Mouse (Mus musculus) gastrocnemius, postnatal 10 days (tissue): Measurements from ENCODE around the gene Agpat4. TPM values are rescaled to one million over a fixed set of nuclear protein-coding genes. Genes with fewer than 3 reads are reported as not detected.
"Not testable (repeated sequence)": the region's sequence is repeated elsewhere in the genome, so short reads cannot be mapped to it uniquely, and the experiment has no call there.

Source experiments
- DNase-seq: peaks from one replicate; pipeline ENCODE4 v3.0.0; 2021; ENCODE audit warnings: mixed read lengths
- total RNA-seq, 2 experiments: library from RNA; stranded (reverse); gene quantifications; 2 replicates each; pipeline ENCODE4 v1.2.3; 2021

Gene Agpat4
- total RNA-seq, 2 experiments from 2014 or later, result 5.7 to 7.7 TPM

GRCm38 (mm10) chr17:12122262-12122661 lies 3.8 kb downstream of the Agpat4 start:
- not testable (repeated sequence) for DNase-seq

GRCm38 (mm10) chr17:12123168-12123567 lies 4.7 kb downstream of the Agpat4 start:
- DNase-seq, result no peak

DNA sequence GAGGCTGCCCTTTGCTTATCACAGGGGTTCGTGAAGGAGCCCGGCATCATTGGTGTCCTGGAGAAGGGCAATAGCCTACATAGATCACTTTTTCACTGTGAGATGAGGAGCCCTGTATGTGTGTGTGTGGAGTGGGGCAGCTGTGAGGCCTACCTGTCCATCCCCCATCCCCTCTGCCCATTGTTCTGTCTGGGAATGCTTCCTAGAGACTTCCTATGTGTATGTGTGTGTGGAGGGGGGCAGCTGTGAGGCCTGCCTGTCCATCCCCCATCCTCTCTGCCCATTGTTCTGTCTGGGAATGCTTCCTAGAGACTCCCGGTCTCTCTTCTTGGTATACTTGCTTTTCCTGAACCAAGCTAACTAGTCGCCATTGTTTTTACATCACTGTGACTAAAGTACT lies 8.6 kb downstream of the Agpat4 start:
- DNase-seq, result no peak

- no peak for DNase-seq
Measured at GRCm38 (mm10) chr17:12128976-12129375, 10.5 kb downstream of the Agpat4 start.

- no peak for DNase-seq
Measured at GRCm38 (mm10) chr17:12131171-12131570, 12.7 kb downstream of the Agpat4 start.

GRCm38 (mm10) chr17:12131581-12131980 lies 13.1 kb downstream of the Agpat4 start:
- DNase-seq, result no peak

- DNase-seq, result no peak
Measured at GRCm38 (mm10) chr17:12132904-12133303, 14.4 kb downstream of the Agpat4 start.

GRCm38 (mm10) chr17:12133985-12134384 lies 15.5 kb downstream of the Agpat4 start:
- no peak for DNase-seq

DNA sequence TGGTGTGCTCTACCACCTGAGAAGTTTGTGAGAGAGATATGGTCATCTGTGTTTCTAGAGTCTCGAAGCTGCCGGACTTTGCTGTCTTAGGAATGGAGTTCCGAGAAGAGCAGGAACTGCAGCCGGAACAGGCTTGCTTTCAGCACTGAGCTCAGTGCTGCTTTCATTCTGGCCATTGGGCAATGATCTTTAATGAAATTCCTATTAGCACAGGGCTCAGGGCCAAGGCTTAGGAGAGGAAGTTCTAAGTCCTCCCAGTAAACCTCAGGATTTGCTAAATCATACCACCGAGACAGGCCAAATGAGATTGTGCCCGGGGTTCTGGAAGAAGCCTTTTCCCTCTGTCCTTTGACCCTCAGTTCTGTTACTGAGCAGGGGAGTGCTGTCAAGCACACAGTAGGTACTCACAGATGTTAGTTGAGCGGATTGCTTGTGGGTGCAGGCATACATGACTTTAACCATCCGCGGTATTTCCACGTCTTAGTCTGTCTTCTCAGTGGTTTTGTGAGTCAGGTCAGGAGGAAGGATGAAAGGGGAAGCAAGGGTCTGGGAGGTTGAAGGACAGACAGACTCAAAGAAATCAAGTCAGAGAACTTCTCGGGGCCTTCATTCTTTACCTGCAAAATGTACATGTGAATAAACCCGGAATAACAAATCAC lies 16.6 kb downstream of the Agpat4 start:
- no peak for DNase-seq

DNA sequence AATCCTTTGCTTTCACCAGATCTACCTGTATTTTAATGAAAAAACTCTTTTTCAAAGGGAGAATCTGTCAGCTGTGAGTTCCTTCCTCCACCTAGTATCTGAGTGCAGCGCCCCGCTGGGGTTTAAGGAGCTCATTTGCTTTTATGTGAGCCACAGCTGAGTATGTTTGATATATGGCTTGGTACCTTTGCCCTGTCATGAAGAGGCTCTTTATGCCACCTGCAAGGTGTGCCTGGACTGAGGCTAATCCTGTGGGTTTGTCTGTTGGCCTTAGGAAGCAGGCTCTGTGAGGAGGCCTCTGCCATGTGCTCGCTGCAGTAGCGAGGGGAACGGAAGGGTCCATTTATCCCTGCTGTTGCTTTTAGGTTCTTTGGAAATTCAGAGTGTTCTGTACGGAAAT lies 19.9 kb downstream of the Agpat4 start:
- no peak for DNase-seq

DNA sequence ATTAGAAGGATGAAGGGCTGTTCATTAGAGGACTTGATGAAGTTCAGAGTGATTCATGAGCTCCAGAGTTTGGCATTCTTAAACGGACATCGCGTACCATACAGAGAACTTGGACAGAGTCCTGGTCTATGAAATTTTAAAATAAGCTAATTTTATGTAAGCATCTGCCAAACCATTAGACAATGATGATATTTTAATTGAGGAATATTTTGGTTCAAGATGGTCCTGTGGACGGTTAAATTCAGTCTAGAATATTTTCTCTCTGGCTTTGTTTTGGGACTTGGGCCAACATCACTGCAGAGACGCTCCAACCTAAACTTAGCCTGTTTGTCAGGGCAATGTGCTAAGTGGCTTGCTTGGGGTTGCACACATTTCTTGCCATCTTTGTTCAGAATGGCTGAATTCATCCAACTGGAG lies 25.5 kb downstream of the Agpat4 start:
- DNase-seq, result no peak

GRCm38 (mm10) chr17:12146132-12146681 lies 27.7 kb downstream of the Agpat4 start:
- DNase-seq, result no peak

DNA sequence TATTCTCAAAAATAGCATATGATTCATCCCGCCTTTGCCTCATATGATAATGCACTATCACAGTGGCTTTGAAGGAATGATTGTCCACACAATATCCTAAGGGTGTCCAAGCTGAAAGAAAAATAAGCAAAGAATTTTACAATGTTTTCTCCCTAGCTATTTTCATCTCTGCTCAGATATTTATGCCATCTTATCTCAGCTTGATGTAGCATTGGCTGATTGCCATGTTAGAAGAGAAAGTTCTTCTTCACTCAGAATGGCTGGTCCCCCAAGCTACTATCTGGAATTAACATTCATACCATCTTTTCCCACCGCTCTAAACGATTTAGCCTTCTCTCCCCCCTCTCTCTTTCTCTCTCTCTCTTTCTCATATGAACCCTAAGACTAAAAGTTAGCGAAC lies 29.3 kb downstream of the Agpat4 start:
- DNase-seq, result no peak

DNA sequence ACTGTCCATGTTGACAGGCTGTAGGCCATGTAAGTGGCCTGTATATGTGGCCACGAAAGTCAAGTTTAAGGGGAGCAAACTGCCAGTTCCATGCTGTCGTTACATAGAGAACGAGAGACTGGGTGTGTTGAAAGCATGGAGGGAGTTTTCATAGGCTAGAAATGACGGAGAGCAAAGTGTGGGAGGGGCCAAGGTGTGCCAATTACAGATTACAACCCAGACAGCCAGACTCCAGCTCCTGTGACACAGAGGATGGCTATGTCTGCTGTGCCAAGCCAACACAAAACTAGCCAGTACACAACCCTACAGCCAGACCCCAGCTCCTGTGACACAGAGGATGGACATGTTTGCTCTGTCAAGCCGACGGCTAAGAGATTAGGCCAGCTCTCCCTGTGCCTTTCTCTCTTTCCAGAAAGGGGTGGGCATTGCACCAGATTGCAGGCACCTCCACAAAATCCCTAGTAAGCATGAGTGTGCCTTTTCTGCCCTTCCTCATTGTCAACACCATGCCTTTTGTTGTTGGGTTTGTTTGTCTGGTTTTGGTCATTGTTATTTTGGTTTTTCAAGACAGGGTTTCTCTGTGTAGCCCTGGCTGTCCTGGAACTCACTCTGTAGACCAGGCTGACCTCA lies 30.8 kb downstream of the Agpat4 start:
- DNase-seq, result no peak

- DNase-seq, result no peak
Measured at GRCm38 (mm10) chr17:12150970-12151369, 32.5 kb downstream of the Agpat4 start.

- no peak for DNase-seq
Measured at GRCm38 (mm10) chr17:12154260-12154659, 35.8 kb downstream of the Agpat4 start.

- DNase-seq, result no peak
Measured at GRCm38 (mm10) chr17:12155236-12155635, 36.7 kb downstream of the Agpat4 start.

GRCm38 (mm10) chr17:12155872-12156271 lies 37.4 kb downstream of the Agpat4 start:
- DNase-seq, result no peak

DNA sequence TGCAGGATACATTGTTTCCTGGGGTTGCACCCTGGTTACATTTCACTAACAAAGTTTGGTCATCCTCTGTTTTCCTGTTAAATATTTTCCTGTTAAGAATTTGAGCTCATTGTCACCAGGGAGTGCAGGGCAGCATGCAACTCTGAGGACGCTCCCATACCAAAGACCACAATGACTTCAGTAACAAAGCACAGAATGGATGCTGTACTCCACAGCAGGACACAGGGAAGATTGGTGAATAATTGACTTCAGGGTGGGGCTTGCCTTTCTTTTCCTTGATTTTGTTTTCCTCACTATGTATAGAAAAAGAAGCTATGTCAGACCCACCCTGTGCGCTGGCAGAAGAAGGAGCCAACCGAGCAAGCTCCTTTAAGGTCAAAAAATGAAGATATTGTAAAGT lies 38.2 kb downstream of the Agpat4 start:
- no peak for DNase-seq

DNA sequence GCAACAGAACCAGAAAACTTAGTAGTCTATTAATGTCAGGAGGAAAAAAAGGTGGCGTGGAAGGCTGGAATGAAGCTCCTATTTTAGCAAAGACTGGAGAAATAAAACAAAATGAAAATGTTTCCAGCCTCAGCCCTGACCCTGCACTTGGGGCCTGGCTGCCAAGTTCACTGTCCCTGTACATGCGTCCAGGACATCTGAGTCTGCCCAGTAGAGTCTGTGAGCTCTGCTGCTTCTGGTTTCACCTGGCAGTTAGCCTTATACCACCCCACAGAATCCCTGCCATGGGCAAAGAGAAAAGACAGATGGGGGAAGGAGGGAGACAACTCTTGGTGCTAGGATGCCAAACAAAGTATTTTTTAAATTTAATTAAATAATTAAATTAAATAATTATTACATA lies 38.7 kb downstream of the Agpat4 start:
- no peak for DNase-seq

DNA sequence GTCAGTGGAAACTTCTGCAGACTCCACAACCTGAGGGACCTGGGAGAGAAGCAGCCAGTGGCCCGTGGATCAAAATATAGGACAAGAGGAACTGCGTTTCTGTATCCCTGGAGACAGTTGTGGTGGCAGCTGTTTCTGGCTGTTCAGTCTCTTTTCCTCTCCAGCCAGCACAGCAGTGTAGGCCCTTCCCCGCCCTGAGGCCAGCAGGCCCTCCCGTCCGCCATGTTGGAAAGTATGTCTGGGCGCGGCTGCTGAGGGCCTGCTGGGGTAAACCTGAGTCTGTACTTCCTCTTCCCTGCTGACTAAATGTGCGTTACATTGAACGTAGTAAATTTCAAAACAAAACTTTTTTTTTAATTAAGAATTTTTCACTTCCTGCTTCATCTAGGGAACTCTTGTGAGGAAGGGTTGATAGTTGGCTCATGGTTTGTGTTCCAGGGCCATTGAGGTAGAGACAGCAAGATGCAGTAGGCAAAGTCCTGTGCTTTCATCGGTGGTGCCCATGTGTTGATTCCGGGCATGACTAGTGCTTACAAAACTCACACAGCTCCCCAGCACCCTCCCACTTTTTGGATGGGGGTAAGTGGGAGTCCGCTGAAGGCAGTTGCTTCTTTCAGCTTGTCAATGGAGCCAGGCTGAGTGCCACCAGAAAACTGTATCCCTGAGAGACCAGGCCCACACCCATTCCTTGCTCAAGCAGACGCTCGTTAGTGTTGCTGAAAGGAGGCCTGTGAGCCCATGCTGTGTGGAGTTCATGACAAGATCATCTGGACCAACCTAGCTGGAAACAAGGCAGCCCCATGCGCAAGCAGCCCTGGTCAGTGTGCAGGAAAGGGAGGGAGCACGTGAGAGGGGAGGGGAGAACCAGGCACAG lies 40.9 kb downstream of the Agpat4 start:
- DNase-seq, result no peak

- DNase-seq, result no peak
Measured at GRCm38 (mm10) chr17:12160061-12160421, 41.5 kb downstream of the Agpat4 start.

DNA sequence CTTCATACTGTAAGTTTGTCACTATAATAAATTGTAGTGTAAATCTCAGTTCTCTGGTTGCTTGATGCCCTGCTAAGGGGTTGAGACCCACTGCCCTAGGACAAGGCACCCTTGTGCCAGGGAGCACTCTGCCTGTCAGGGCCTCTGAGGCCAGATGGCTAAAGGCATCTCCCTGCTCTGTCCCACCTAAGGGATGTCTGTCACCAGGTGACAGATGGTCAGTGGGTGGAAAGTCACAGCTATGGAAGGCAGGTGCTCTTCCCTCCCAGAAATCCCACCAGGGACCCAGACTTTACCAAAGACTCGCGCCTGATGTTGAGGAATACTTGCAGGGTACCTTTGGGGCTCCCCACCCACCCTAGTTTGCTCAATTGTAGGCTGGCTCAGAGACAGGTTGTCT lies 42.0 kb downstream of the Agpat4 start:
- DNase-seq, result no peak
